Mouse (Mus musculus) forebrain, embryonic 14.5 days (tissue): Measurements from ENCODE around the gene Pms2. TPM values are rescaled to one million over a fixed set of nuclear protein-coding genes. Genes with fewer than 3 reads are reported as not detected.

Source experiments
- ATAC-seq: fragments of 200-750 bp; cut with Nextera tagmentation; 2 replicates; pipeline ENCODE4 v1.8.0; 2017; ENCODE audit warnings: mild to moderate bottlenecking, moderate library complexity
- DNase-seq: peaks from one replicate; pipeline ENCODE4 v3.0.0-alpha.2; 2015; ENCODE audit warnings: low spot score
- H3K27ac ChIP-seq: fragments of 300-500 bp; sonication (generic); 2 replicates; pipeline ENCODE4 v1.5.1; 2014; ENCODE audit warnings: low read depth, mild to moderate bottlenecking, control low read depth, low read length, moderate library complexity
- H3K27me3 ChIP-seq: fragments of 300-500 bp; sonication (generic); replicated peaks from 2 replicates; pipeline ENCODE4 v1.6.1; 2014; ENCODE audit warnings: low read length, control low read depth, mixed read lengths; ENCODE audit not compliant: control insufficient read depth, insufficient read depth
- H3K36me3 ChIP-seq: fragments of 300-500 bp; sonication (generic); 2 replicates; pipeline ENCODE4 v1.6.1; 2014; ENCODE audit warnings: low read length, control low read depth; ENCODE audit not compliant: control insufficient read depth, insufficient read depth
- H3K4me1 ChIP-seq: fragments of 300-500 bp; sonication (generic); 2 replicates; pipeline ENCODE4 v1.6.1; 2014; ENCODE audit warnings: antibody characterized with exemption, low read length, control low read depth; ENCODE audit not compliant: control insufficient read depth, insufficient read depth
- H3K4me2 ChIP-seq: fragments of 300-500 bp; sonication (generic); 2 replicates; pipeline ENCODE4 v1.6.1; 2014; ENCODE audit warnings: mild to moderate bottlenecking, control low read depth, low read length
- H3K4me3 ChIP-seq: fragments of 300-500 bp; sonication (generic); 2 replicates; pipeline ENCODE4 v1.5.1; 2014; ENCODE audit warnings: low read depth, low read length, control low read depth
- H3K9ac ChIP-seq: fragments of 300-500 bp; sonication (generic); 2 replicates; pipeline ENCODE4 v1.6.1; 2014; ENCODE audit warnings: mild to moderate bottlenecking, low read length, control low read depth, moderate library complexity
- H3K9me3 ChIP-seq: fragments of 300-500 bp; sonication (generic); replicated peaks from 2 replicates; pipeline ENCODE4 v1.6.1; 2016; ENCODE audit warnings: low read length, control low read depth, mixed read lengths; ENCODE audit not compliant: control insufficient read depth
- WGBS: fragments of 180-500 bp; shearing (Covaris S2); extraction: QIAGEN DNeasy Blood & Tissue Kit; methylation state at CpG from one replicate; pipeline ENCODE4 v1.1.7; 2014; 5-methylcytosine and 5-hydroxymethylcytosine counted together
- polyA plus RNA-seq: library from polyadenylated mRNA; unstranded; fragments of >200 nt; fragmentation: Nextera tagmentation; extraction: Ambion mirVana; gene quantifications from 2 replicates; pipeline ENCODE4 v1.2.1, GENCODE M21; 2014

Gene Pms2
- polyA plus RNA-seq, 1 experiment from 2014 or later = 23.7 TPM

GRCm38 (mm10) chr5:143902111-143902510 is 7.7 kb upstream of the Pms2 start:
- H3K9ac ChIP-seq = no peak overlapping the region
- no peak overlapping the region for H3K4me3 ChIP-seq
- DNase-seq = no peak
- H3K9me3 ChIP-seq = no peaks in the 10 kb centered on the region
- no peaks in the 10 kb centered on the region for H3K4me1 ChIP-seq
- H3K36me3 ChIP-seq = peaks cover 88% of the 10 kb centered on the region
- no peak for ATAC-seq
- H3K4me2 ChIP-seq = no peak overlapping the region
- WGBS = 90% methylated on average over 3 of the region's 3 CpGs
- no peak overlapping the region for H3K27ac ChIP-seq
- no peaks in the 10 kb centered on the region for H3K27me3 ChIP-seq

- H3K4me2 ChIP-seq = no peak overlapping the region
- peaks cover 6% of the 10 kb centered on the region for H3K4me1 ChIP-seq
- 91% methylated on average over 4 of the region's 4 CpGs for WGBS
- H3K9ac ChIP-seq = no peak overlapping the region
- no peak for ATAC-seq
- no peak for DNase-seq
- H3K9me3 ChIP-seq = no peaks in the 10 kb centered on the region
- H3K36me3 ChIP-seq = peaks cover 71% of the 10 kb centered on the region
- H3K4me3 ChIP-seq = no peak overlapping the region
- no peak overlapping the region for H3K27ac ChIP-seq
- H3K27me3 ChIP-seq = no peaks in the 10 kb centered on the region
Measured at GRCm38 (mm10) chr5:143903813-143904212, 6.0 kb upstream of the Pms2 start.

GRCm38 (mm10) chr5:143906429-143906828 is 3.3 kb upstream of the Pms2 start:
- no peak overlapping the region for H3K4me2 ChIP-seq
- H3K9me3 ChIP-seq = no peaks in the 10 kb centered on the region
- no peak for ATAC-seq
- H3K4me1 ChIP-seq = peaks cover 12% of the 10 kb centered on the region
- H3K36me3 ChIP-seq = peaks cover 44% of the 10 kb centered on the region
- 84% methylated on average over 8 of the region's 8 CpGs for WGBS
- no peaks in the 10 kb centered on the region for H3K27me3 ChIP-seq
- no peak overlapping the region for H3K9ac ChIP-seq
- no peak overlapping the region for H3K27ac ChIP-seq
- H3K4me3 ChIP-seq = no peak overlapping the region
- DNase-seq = no peak

GRCm38 (mm10) chr5:143908926-143909325 is 838 bp upstream of the Pms2 start:
- ATAC-seq (no peak), DNase-seq (no peak)
- peak overlapping the region; percentile 54 for H3K4me3 ChIP-seq
- no peaks in the 10 kb centered on the region for H3K9me3 ChIP-seq
- peak overlapping the region; percentile 59 for H3K4me2 ChIP-seq
- H3K36me3 ChIP-seq = peaks cover 24% of the 10 kb centered on the region
- H3K9ac ChIP-seq = peak overlapping the region; percentile 74
- H3K4me1 ChIP-seq = peaks cover 12% of the 10 kb centered on the region
- 3% methylated on average over 9 of the region's 9 CpGs for WGBS
- peak overlapping the region; percentile 82 for H3K27ac ChIP-seq
- H3K27me3 ChIP-seq = no peaks in the 10 kb centered on the region

- Histone ChIP-seq H3K27ac (no peak overlapping the region), H3K27me3 (no peaks in the 10 kb centered on the region), H3K4me1 (no peaks in the 10 kb centered on the region), H3K9me3 (no peaks in the 10 kb centered on the region), H3K9ac (no peak overlapping the region), H3K36me3 (peaks cover 67% of the 10 kb centered on the region), H3K4me3 (no peak overlapping the region), H3K4me2 (no peak overlapping the region)
- 91% methylated on average over 9 of the region's 9 CpGs for WGBS
- ATAC-seq (no peak), DNase-seq (no peak)
Measured at GRCm38 (mm10) chr5:143916221-143916620, 6.5 kb downstream of the Pms2 start.

- WGBS = 46% methylated on average over 5 of the region's 5 CpGs
- H3K4me2 ChIP-seq = no peak overlapping the region
- peak; percentile 48 for DNase-seq
Measured at GRCm38 (mm10) chr5:143917418-143917817, 7.7 kb downstream of the Pms2 start.

GRCm38 (mm10) chr5:143918120-143918519 is 8.4 kb downstream of the Pms2 start:
- Histone ChIP-seq H3K27me3 (no peaks in the 10 kb centered on the region), H3K36me3 (peaks cover 83% of the 10 kb centered on the region), H3K4me3 (no peak overlapping the region), H3K9me3 (no peaks in the 10 kb centered on the region), H3K4me2 (no peak overlapping the region), H3K4me1 (no peaks in the 10 kb centered on the region), H3K27ac (no peak overlapping the region), H3K9ac (no peak overlapping the region)
- 97% methylated on average over 3 of the region's 3 CpGs for WGBS
- ATAC-seq (no peak), DNase-seq (no peak)

More at GRCm38 (mm10) chr5:143917418-143917817, 7.7 kb downstream of the Pms2 start:
- no peaks in the 10 kb centered on the region for H3K27me3 ChIP-seq
- no peak for ATAC-seq
- no peak overlapping the region for H3K27ac ChIP-seq
- no peak overlapping the region for H3K4me3 ChIP-seq
- H3K4me1 ChIP-seq = no peaks in the 10 kb centered on the region
- H3K9ac ChIP-seq = no peak overlapping the region
- H3K36me3 ChIP-seq = peaks cover 76% of the 10 kb centered on the region
- H3K9me3 ChIP-seq = no peaks in the 10 kb centered on the region

GRCm38 (mm10) chr5:143924781-143925452 is 15.2 kb downstream of the Pms2 start:
- no peak overlapping the region for H3K4me3 ChIP-seq
- ATAC-seq = no peak
- H3K27ac ChIP-seq = no peak overlapping the region
- no peaks in the 10 kb centered on the region for H3K27me3 ChIP-seq
- H3K36me3 ChIP-seq = peaks cover 87% of the 10 kb centered on the region
- no peak for DNase-seq
- WGBS = 91% methylated on average over 6 of the region's 6 CpGs
- no peaks in the 10 kb centered on the region for H3K4me1 ChIP-seq
- H3K4me2 ChIP-seq = no peak overlapping the region
- no peaks in the 10 kb centered on the region for H3K9me3 ChIP-seq
- no peak overlapping the region for H3K9ac ChIP-seq

GRCm38 (mm10) chr5:143927875-143928274 is 18.1 kb downstream of the Pms2 start, which contains the start of gene Gm42421:
TSS of gene Gm42421 (plus strand) at chr5:143928175.
- 95% methylated on average over 8 of the region's 8 CpGs for WGBS
- DNase-seq (no peak), ATAC-seq (no peak)
- Histone ChIP-seq H3K4me3 (no peak within 1 kb of the TSS), H3K27me3 (no peaks in the 10 kb centered on the region), H3K27ac (no peak within 1 kb of the TSS), H3K4me2 (no peak within 1 kb of the TSS), H3K9ac (no peak within 1 kb of the TSS), H3K9me3 (no peaks in the 10 kb centered on the region), H3K36me3 (peaks cover 81% of the 10 kb centered on the region), H3K4me1 (no peaks in the 10 kb centered on the region)
